Mouse (Mus musculus) central nervous system, embryonic 11.5 days (tissue): ENCODE measurements around the gene Cacna1i. TPM values are rescaled to one million over a fixed set of nuclear protein-coding genes. Genes with fewer than 3 reads are reported as not detected.

Source experiments
- polyA plus RNA-seq: library from polyadenylated mRNA; depleted of rRNA; stranded (reverse); fragments of >200 nt; gene quantifications from 2 replicates; pipeline ENCODE4 v1.2.3, GENCODE M21; 2012; rRNA removed

Cacna1i gene
- polyA plus RNA-seq = 0.36 and 0.43 TPM in 2 replicates

GRCm38 (mm10) chr15:80286851-80287415, at the start of gene Cacna1i:
TSS of gene Cacna1i (plus strand) at chr15:80287238.

GRCm38 (mm10) chr15:80254847-80255645, 32.0 kb upstream of the Cacna1i start, which contains the start of gene Atf4:
TSS of gene Atf4 (plus strand) at chr15:80255184.

GRCm38 (mm10) chr15:80263610-80264575, 23.1 kb upstream of the Cacna1i start, which contains the start of gene Rps19bp1:
TSS of gene Rps19bp1 (minus strand) at chr15:80264315.

Other genes with a start within 250 kb of the Cacna1i start
- gene Syngr1, start 195.9 kb upstream of the Cacna1i start, polyA plus RNA-seq = 8.3 and 9.4 TPM in 2 replicates
- 1,781 and 2,200 TPM in 2 replicates for gene Rpl3, start 195.4 kb upstream of the Cacna1i start, polyA plus RNA-seq
- 31.9 and 42.8 TPM in 2 replicates for gene Tab1, start 154.1 kb upstream of the Cacna1i start, polyA plus RNA-seq
- 18.4 and 25.7 TPM in 2 replicates for gene Mgat3, start 113.5 kb upstream of the Cacna1i start, polyA plus RNA-seq
- 14.8 and 18.4 TPM in 2 replicates for gene Mief1, start 53.2 kb upstream of the Cacna1i start, polyA plus RNA-seq
- not detected in 2 replicates for gene AC140267.1, start 51.4 kb upstream of the Cacna1i start, polyA plus RNA-seq
- gene Atf4, start 32.1 kb upstream of the Cacna1i start, polyA plus RNA-seq = 239 and 315 TPM in 2 replicates
- gene Rps19bp1, start 22.9 kb upstream of the Cacna1i start, polyA plus RNA-seq = 43.9 and 57.8 TPM in 2 replicates